Mouse (Mus musculus) testis, adult 2 months (tissue): ENCODE measurements around the gene Spata5.

ENCODE experiments used
- CTCF ChIP-seq: fragments of 200-500 bp; IDR thresholded peaks from 2 replicates; pipeline ENCODE4 v1.5.1; 2012; ENCODE audit warnings: low read depth, mild to moderate bottlenecking, inconsistent platforms, low read length, moderate library complexity; ENCODE audit not compliant: control insufficient read depth, insufficient read depth, insufficient replicate concordance
- POLR2A ChIP-seq: fragments of 200-500 bp; IDR thresholded peaks from 2 replicates; pipeline ENCODE4 v1.6.1; 2012; ENCODE audit warnings: low read depth, mild to moderate bottlenecking, inconsistent platforms, low read length, moderate library complexity; ENCODE audit not compliant: control insufficient read depth

DNA sequence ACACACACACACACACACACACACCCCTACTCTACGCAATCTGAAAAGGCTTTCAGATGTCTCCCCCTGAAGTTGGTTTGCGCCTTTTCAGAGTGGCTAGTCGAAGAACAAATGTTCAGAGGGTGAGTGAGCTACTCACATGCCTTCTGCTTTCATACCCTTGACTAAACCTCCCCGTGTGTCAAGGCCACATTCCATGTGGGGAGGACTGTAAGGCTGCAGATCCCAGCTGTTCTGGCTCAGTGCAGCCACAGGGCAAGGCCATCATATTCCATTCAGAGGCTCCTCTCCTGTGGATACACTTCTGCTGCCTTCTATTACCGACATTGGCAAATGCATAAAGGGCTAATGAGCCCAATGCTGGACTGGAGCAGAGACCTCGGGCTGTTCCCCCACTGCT lies 41.3 kb upstream of the Spata5 start:
- TF ChIP-seq POLR2A (no peak), CTCF (no peak)
